Mouse (Mus musculus): ENCODE results near the gene Syde2.
"Not testable (repeated sequence)": the region's sequence is repeated elsewhere in the genome, so short reads cannot be mapped to it uniquely, and the experiment has no call there.

The Syde2 gene

GRCm38 (mm10) chr3:145987268-145987969 is at the start of gene Syde2:
Gene Syde2, plus strand, starts transcription at chr3:145987870.
- no peak for DNase-seq (ENCODE audit: low read depth)

DNA sequence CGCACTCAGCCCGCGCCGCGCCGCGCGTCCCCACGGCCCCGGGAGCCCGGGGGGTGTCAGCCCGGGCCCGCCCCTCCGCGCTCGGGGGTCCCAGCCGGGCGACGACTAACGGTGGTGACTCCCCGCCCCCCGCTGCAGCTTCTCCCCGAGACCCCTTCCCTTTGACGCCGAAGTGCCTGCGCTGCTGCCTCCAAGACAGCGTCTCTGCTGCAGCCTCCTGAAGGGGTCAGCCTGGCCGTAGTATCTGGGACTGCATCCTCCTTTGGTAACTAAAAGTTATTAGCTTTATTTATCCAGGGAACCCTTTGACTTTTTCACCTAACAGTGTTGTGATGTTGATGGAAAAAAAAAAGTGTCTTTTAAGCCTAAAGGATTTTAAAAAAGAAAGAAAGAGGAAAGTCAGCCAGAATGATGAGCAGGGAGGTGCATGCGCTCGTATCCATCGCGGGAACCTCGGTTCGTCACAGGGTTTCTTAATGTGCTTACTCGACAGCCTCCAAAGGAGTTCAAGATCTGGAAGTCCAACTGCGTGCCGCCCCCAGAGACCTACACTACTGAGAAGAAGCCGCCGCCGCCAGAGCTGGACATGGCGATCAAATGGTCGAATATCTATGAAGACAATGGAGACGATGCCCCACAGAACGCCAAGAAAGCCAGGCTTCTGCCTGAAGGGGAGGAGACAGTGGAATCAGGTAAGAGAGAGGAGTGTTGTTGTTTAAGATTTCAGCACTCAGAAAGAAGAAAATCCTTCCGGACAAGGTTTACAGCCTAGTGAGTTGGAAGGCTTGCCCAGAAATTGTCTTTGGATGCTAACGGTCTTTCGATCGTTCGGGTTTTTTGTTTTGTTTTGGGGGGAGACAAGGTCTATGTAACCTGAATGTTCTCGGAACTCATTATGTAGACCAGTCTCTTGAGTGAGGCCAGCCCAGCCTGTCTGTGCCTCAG is 49.0 kb upstream of the Syde2 start:
- no peak for DNase-seq (ENCODE audit: low read depth)

GRCm38 (mm10) chr3:145939402-145939801 is 48.3 kb upstream of the Syde2 start:
- DNase-seq (ENCODE audit: low read depth), result peak; percentile 66

GRCm38 (mm10) chr3:145939971-145940370 is 47.7 kb upstream of the Syde2 start:
- no peak for DNase-seq (ENCODE audit: low read depth)

GRCm38 (mm10) chr3:145941971-145942370 is 45.7 kb upstream of the Syde2 start:
- DNase-seq (ENCODE audit: low read depth), result peak; percentile 81

GRCm38 (mm10) chr3:145944348-145944747 is 43.3 kb upstream of the Syde2 start:
- no peak for DNase-seq (ENCODE audit: low read depth)

DNA sequence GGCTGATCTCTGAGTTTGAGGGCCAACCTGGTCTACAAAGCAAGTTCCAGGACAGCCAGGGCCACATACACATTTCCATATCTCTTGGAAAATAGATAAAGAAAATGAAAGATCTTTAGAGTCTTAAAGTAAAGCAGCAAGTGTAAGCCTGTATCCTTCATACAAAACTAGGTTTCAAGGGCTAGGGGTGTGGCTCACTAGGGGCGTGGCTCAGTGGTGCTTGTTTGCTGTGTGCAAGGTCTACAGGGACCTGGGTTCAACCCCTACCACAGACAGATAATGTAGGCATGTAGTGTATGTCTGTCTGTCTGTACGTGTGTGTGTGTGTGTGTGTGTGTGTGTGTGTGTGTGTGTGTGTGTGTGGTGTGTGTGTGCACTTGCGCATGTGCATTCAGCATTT is 41.8 kb upstream of the Syde2 start:
- no peak for DNase-seq (ENCODE audit: low read depth)

DNA sequence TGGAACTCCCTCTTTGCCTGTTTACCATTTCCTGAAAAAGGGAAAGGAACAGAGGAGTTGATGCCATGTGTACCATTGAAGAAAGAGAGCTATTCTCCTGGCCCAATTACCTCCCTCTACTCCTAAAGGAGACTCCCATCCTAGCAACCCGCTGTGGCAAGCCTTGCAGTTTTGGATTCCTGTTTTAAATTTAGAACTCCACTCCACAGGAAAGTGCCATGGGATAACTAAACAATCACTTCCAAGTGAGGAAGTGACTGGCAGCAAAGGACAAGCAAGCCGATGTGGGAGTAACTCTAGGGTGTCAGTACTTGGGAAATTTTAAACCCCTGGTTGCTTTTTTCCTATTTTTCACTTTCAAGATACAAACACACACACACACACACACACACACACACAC is 41.0 kb upstream of the Syde2 start:
- no peak for DNase-seq (ENCODE audit: low read depth)

DNA sequence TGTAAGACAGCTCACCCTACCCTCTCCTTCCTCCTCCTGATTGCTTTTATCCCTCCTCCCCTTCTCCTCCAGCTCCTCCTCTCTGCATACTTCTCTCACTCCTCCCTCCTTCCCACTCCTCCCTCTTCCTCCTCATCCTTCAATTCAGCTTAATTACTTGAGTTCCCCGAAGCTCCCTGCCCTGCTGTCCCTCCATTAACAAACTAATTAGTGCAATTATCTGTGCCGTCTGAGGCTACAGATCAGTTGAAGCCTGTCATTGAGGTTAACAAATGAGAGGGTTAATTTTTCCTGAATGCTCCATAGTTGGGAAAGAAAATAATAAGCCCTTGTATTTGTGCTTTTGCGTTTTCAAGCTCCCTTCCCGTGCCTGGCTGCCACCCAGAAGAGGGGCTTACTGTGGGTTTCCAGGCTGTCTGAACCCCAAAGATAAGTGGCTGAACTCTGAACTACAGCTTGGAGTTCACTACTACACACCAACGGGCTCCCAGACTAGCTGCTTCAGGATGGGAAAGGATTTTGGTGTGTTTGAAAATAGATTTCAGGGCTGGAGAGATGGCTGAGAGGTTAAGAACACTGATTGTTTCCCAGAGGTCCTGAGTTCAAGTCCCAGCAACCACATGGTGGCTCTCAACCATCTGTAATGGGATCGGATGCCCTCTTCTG is 40.0 kb upstream of the Syde2 start:
- no peak for DNase-seq (ENCODE audit: low read depth)

DNA sequence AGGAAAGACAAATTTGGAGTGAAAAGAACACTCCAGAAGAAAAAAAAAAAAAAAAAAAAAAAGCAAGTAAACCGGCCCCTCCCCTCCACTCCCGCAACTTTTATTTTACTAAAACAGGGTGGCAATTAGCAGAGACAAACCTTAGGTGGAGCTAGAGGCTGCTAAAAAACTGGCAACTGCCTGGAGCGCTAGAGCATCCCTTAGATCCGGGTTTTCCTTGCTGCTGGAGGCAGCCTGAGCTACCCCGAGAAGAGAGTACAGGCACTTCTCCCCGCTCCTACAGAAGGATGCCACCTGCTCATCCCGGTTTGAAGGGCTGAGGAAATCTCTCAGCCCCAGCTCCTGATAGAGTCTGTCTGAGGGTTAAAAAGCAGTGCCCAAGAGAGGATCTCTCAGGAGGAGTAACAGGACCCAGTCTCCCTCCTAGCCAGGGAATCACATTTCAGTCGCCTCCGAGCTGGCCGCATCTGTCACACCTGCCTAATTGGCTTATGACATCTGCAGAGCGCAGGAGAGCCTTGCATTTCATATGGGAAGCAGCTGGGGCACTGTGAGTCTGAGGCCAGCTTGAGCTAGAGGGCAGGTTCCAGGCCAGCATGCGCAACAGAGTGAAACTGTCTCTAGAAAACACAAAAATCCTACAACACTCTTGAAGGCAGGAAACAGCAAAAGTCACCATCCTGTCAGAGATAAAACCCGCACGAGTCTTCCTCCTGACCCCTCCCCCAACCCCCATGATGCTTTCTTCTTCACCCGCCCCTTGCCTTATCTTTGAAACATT is 37.4 kb upstream of the Syde2 start:
- DNase-seq (ENCODE audit: low read depth), result peak; percentile 54

GRCm38 (mm10) chr3:145950815-145951130 is 36.9 kb upstream of the Syde2 start:
- DNase-seq (ENCODE audit: low read depth), result no peak

DNA sequence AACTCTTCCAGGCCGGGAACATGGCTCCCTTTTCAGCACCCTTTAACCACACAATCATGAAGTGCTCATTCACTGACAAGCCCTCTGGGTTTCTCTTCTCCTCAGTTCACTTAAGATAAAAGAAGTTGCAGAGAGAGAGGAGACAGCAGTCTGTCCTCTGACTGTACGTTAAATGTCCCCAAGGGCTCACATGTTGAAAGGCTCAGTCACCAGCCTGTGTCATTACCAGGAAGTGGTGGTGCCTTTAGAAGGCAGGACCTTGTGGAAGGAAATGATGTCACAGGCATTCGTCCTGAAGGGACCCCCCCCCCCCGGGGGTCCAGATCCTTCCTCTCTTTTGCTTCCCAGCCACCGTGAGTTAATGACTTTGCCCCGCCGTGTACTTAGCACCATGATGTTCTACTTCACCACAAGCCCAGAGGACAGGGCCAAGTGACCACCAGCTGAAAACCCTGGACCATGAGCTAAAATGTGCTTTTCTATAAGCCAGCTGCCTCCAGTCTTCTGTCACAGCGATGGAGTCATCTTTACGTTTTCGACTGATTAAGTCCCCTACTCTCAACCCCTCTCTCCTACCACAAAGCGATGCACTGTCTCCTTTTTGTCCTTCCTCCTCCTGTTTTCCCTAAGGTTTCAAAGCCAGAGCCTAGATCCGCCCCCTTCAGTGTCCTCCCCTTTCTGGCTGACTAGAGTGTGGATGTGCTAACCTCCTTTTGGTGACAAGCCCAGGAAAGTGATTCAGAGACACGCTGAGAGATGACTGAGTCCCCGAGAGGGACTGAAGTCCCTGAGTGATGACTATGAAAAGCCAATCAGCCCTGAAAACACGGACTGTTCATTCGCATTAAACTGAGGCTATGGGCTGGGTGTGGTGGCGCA is 36.1 kb upstream of the Syde2 start:
- DNase-seq (ENCODE audit: low read depth), result no peak

DNA sequence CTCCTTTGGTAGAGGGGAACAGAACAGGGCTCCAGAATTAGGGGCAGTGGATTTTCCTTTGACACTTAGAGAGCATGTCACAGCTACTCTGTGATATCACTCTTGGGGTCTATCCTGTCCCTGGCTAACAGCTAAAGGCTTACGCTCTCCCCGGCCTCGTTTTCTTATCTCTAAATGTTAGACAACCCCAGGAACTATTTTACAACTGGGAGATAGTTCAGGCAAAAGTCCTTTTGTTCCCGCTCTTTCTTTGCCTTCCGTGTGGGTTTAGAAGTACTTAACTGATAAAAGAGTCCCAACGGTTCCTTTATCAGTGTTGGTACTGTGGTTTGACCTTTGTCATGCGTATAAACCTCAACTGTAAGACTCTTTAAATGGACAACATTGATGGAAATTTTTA is 34.7 kb upstream of the Syde2 start:
- no peak for DNase-seq (ENCODE audit: low read depth)

GRCm38 (mm10) chr3:145953411-145953810 is 34.3 kb upstream of the Syde2 start:
- DNase-seq (ENCODE audit: low read depth), result no peak

DNA sequence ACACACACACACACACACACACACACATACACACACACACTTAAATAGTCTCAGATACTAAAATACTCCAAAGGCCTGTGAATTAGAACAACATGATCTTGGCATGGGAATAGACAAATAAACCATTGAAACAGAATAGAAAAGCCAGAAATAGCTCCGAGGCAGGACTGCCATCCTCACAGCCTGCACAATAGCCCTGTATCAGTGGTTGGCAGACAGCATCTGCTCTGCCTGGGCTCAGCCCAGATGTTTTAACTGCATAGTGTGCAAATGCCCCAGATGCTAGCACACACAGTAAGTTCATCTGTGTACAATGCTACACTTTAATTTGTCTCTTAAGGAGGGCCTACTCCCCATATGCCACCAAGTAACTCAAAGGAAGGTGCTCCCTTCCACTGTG is 27.8 kb upstream of the Syde2 start:
- DNase-seq (ENCODE audit: low read depth), result no peak

DNA sequence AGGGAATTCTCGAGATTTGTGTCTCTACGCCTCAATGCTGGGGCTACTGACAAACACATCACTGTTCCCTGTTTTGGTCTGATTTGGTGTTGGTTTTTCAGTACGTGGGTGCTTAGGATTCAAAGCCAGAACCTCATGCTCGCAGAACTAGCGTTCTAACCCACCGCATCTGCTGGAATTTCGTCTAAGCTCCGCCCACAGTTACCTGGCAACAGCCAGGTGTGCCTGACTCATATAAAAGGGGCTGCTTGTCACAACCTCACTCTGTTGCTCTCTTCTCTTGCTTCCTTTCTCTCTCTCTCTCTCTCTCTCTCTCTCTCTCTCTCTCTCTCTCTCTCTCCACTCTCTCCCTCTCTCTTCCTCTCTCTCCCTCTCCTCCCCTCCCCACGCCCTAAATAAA is 25.3 kb upstream of the Syde2 start:
- no peak for DNase-seq (ENCODE audit: low read depth)

- DNase-seq (ENCODE audit: low read depth), result no peak
These were observed 24.3 kb upstream of the Syde2 start for GRCm38 (mm10) chr3:145963101-145964017.

DNA sequence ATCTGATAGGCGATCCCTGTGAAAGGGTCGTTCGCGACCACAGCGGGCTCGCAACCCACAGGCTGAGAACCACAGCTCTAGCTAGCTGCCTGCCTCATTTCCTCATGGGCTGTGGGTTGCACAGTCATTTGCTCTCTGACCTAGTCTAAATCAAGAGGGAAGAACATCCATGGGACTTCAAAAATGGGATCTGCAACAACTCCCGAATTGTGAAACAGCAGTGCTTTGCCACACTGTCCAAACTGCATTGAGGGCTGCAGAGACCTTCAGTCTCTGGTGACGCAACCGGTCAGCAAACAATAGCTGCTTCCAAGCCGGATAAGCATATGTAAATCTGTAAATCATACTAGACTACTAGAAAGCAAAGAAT is 23.7 kb upstream of the Syde2 start:
- DNase-seq (ENCODE audit: low read depth), result no peak

- DNase-seq (ENCODE audit: low read depth), result no peak
These were observed 23.2 kb upstream of the Syde2 start for GRCm38 (mm10) chr3:145964473-145964872.

GRCm38 (mm10) chr3:145965583-145965982 is 22.1 kb upstream of the Syde2 start:
- DNase-seq (ENCODE audit: low read depth), result not testable (repeated sequence)
